Mouse (Mus musculus) adrenal gland, postnatal 10 days (tissue): ENCODE data around the gene Tex22. TPM values are rescaled to one million over a fixed set of nuclear protein-coding genes. Genes with fewer than 3 reads are reported as not detected.

ENCODE experiments used
- DNase-seq: peaks from one replicate; pipeline ENCODE4 v3.0.0; 2021; ENCODE audit warnings: mixed read lengths
- microRNA-seq: library from miRNA; unstranded; fragments of <30 nt; microRNA quantifications from one replicate; pipeline ENCODE4 v1.2.0, GENCODE M21; 2021
- total RNA-seq, 2 experiments: library from RNA; stranded (reverse); gene quantifications; 2 replicates each; pipeline ENCODE4 v1.2.3; 2021

Tex22 gene
- total RNA-seq, 2 experiments from 2014 or later = not detected

- DNase-seq = no peak
Observed at GRCm38 (mm10) chr12:113137260-113138213, 63.2 kb downstream of the Tex22 start.

- no peak for DNase-seq
Observed at GRCm38 (mm10) chr12:113138291-113138690, 64.0 kb downstream of the Tex22 start.

Small RNA genes lying within 50 kb of the gene (microRNA-seq; reads per million reads assigned to microRNA genes)
- not detected for gene Gm44471

Other genes with a start within 250 kb of the Tex22 start
- 10 to 100 TPM; 20.2 to 23.1 TPM for gene Cdca4, start 245.1 kb upstream of the Tex22 start, total RNA-seq
- gene Gpr132, start 206.3 kb upstream of the Tex22 start, total RNA-seq = 1 to 10 TPM; 1.1 to 1.2 TPM
- 10 to 100 TPM; 13.2 to 23.1 TPM for gene Jag2, start 144.7 kb upstream of the Tex22 start, total RNA-seq
- 10 to 100 TPM; 46.9 to 50.2 TPM for gene Nudt14, start 132.4 kb upstream of the Tex22 start, total RNA-seq
- 10 to 100 TPM; 16.9 to 28.1 TPM for gene Btbd6, start 98.0 kb upstream of the Tex22 start, total RNA-seq
- 10 to 100 TPM; 40.1 to 55.3 TPM for gene Brf1, start 73.8 kb upstream of the Tex22 start, total RNA-seq
- gene Pacs2, start 60.0 kb upstream of the Tex22 start, total RNA-seq = 10 to 100 TPM; 30.3 to 37.1 TPM
- gene Mta1, start 23.8 kb downstream of the Tex22 start, total RNA-seq = 10 to 100 TPM; 78.1 to 85.9 TPM
- 100 to 1,000 TPM; 184 to 199 TPM for gene Crip2, start 65.7 kb downstream of the Tex22 start, total RNA-seq
- 100 to 1,000 TPM; 151 to 176 TPM for gene Crip1, start 71.8 kb downstream of the Tex22 start, total RNA-seq
- gene Tedc1, start 81.9 kb downstream of the Tex22 start, total RNA-seq = 1 to 10 TPM; 3.1 to 5.4 TPM
- 1 to 10 TPM; 3.0 to 3.1 TPM for gene Tmem121, start 111.4 kb downstream of the Tex22 start, total RNA-seq